Mouse (Mus musculus) liver, embryonic 13.5 days (tissue): ENCODE data around the gene Sf1. TPM values are rescaled to one million over a fixed set of nuclear protein-coding genes. Genes with fewer than 3 reads are reported as not detected.

Source experiments
- ATAC-seq: fragments of 200-750 bp; cut with Nextera tagmentation; 2 replicates; pipeline ENCODE4 v1.8.0; 2017; ENCODE audit warnings: low read depth, mild to moderate bottlenecking, moderate number of reproducible peaks, moderate library complexity
- DNase-seq: peaks from one replicate; pipeline ENCODE4 v3.0.0; 2022
- H3K27ac ChIP-seq: fragments of 300-500 bp; sonication (generic); 2 replicates; pipeline ENCODE4 v1.5.1; 2015; ENCODE audit warnings: moderate library complexity, mild to moderate bottlenecking, inconsistent platforms
- H3K27me3 ChIP-seq: fragments of 300-500 bp; sonication (generic); 2 replicates; pipeline ENCODE4 v1.6.1; 2015; ENCODE audit warnings: mild to moderate bottlenecking, inconsistent platforms
- H3K36me3 ChIP-seq: fragments of 300-500 bp; sonication (generic); 2 replicates; pipeline ENCODE4 v1.6.1; 2015; ENCODE audit warnings: mild to moderate bottlenecking, inconsistent platforms
- H3K4me1 ChIP-seq: fragments of 300-500 bp; sonication (generic); replicated peaks from 2 replicates; pipeline ENCODE4 v1.6.1; 2015; ENCODE audit warnings: inconsistent platforms
- H3K4me2 ChIP-seq: fragments of 300-500 bp; sonication (generic); 2 replicates; pipeline ENCODE4 v1.6.1; 2015; ENCODE audit warnings: inconsistent platforms, mild to moderate bottlenecking, moderate library complexity
- H3K4me3 ChIP-seq: fragments of 300-500 bp; sonication (generic); replicated peaks from 2 replicates; pipeline ENCODE4 v1.5.1; 2015; ENCODE audit warnings: mild to moderate bottlenecking, inconsistent platforms
- H3K9ac ChIP-seq: fragments of 300-500 bp; sonication (generic); 2 replicates; pipeline ENCODE4 v1.6.1; 2015; ENCODE audit warnings: mild to moderate bottlenecking, inconsistent platforms
- H3K9me3 ChIP-seq: fragments of 300-500 bp; sonication (generic); replicated peaks from 2 replicates; pipeline ENCODE4 v1.6.1; 2016; ENCODE audit warnings: inconsistent platforms
- WGBS: fragments of 180-500 bp; shearing (Covaris S2); methylation state at CpG from one replicate; pipeline ENCODE4 v1.1.7; 2015; ENCODE audit not compliant: insufficient replicate concordance; 5-methylcytosine and 5-hydroxymethylcytosine counted together
- microRNA-seq: library from miRNA; unstranded; fragments of <30 nt; microRNA quantifications from one replicate; pipeline ENCODE4, GENCODE M21; 2016
- polyA plus RNA-seq: library from polyadenylated mRNA; unstranded; fragments of >200 nt; fragmentation: Nextera tagmentation; extraction: Ambion mirVana; gene quantifications from 2 replicates; pipeline ENCODE4 v1.2.1, GENCODE M21; 2015

The Sf1 gene
- polyA plus RNA-seq, 1 experiment from 2014 or later, result 68.4 TPM

DNA sequence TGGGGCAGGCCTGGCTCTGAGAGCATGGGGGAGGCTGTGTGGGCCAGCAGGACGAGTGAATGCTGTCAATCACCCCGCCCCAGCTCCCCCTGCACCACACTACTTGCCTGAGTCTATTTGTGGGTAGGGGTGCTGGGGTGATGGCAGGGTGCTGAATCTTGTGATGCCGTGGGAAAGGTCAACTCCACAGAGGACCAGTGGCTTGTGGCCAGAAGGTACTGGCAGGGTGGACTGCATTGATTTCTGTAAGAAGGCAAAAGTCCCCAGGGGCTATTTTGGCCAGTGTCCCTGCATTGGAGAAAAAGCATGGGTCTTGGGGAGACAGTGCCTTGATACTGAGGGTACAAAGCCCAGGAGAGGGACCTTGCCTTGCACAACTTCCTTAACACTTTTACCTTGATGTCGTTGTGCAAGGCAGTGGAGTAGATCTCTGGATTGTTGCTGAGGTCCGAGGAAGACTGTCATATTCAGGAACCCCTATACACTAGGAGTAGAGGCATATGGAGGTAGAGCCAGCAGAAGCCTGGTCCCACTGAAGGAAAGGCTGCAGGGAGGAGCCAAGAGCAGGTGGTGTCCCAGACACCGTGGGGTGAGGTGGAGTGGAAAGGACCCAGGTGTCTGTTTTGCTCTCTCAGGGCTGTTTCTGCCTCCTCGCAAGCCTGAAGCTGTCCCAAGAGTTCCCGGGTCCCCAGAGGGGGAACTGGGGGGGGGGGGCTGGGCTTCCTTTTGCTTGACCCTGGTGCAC, 60.8 kb downstream of the Sf1 start:
- H3K4me1 ChIP-seq, result peaks cover 16% of the 10 kb centered on the region
- H3K9me3 ChIP-seq, result no peaks in the 10 kb centered on the region
- H3K36me3 ChIP-seq, result no peaks in the 10 kb centered on the region
- H3K27me3 ChIP-seq, result peaks cover 90% of the 10 kb centered on the region
- no peak overlapping the region for H3K27ac ChIP-seq
- DNase-seq (no peak), ATAC-seq (no peak)
- H3K9ac ChIP-seq, result no peak overlapping the region
- 46% methylated on average over 8 of the region's 8 CpGs for WGBS
- no peak overlapping the region for H3K4me3 ChIP-seq
- H3K4me2 ChIP-seq, result no peak overlapping the region

DNA sequence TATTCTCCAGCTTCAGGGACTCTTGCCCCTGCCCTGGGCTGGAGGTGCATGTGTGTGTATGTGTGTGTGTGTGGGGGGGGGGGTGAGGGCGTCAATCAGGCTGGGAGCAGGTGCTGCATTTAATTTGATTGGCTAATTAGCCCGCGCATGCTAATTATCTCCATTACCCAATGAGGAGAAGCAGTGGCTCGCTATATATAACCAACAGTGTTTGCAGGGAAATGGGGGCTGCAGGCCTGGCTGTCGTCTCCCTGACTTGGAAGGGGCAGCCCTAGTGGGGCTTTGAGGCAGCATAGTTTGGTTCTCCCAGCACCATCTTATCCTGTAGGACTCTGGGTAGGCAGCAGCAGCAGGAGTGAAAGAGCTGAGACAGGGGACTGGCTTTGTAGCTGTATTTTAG, 62.1 kb downstream of the Sf1 start:
- Histone ChIP-seq H3K9ac (no peak overlapping the region), H3K4me2 (no peak overlapping the region), H3K27ac (no peak overlapping the region), H3K4me3 (no peak overlapping the region), H3K36me3 (no peaks in the 10 kb centered on the region), H3K27me3 (peaks cover 90% of the 10 kb centered on the region), H3K9me3 (no peaks in the 10 kb centered on the region), H3K4me1 (peaks cover 16% of the 10 kb centered on the region)
- 36% methylated on average over 5 of the region's 5 CpGs for WGBS
- no peak for DNase-seq
- ATAC-seq, result no peak

DNA sequence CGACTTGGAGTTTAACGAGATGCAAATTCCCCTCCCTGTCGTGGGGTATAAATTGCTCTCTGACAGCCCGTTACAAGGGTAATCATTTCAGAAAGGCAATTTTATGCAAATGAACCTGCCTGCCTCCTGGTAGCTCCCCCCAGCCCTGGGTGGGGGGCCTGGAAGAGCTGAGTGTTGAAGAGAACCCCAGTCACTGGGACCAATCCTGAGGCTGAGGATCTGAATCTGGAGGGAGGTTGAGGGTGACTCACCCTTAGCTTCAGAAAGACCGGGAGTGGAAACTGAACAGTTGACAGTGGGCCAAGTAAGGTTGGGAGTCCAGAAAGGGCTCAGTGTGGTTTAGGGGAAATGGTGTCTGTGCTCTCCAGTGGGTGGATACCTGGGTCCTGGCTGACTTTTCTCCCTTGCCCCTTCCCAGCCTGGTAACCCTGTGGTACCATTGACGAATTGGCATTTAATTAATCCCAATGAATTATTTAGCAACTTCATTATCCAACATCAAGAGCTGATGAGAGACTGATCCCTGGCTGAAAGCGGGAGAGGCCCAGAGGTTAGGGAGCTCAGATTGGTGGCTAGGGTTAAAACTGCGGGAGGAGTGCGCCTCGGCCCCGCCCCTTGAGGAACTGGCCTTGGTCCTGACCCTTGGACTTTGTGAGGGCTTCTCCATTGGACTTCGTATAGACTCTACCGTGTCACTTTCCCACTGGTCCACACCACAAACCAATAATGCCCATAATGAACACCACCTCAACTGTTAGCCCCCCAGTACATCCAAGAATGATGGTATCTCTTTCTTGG, 63.4 kb downstream of the Sf1 start:
- WGBS, result 19% methylated on average over 13 of the region's 13 CpGs
- Histone ChIP-seq H3K4me1 (peaks cover 16% of the 10 kb centered on the region), H3K4me2 (no peak overlapping the region), H3K9ac (no peak overlapping the region), H3K27me3 (peaks cover 89% of the 10 kb centered on the region), H3K27ac (no peak overlapping the region), H3K4me3 (no peak overlapping the region), H3K9me3 (no peaks in the 10 kb centered on the region), H3K36me3 (no peaks in the 10 kb centered on the region)
- ATAC-seq, result peak; percentile 15; the same call in 1 of the 2 replicates
- DNase-seq, result peak; percentile 32

Small RNAs within 50 kb of the gene (microRNA-seq; reads per million reads assigned to microRNA genes)
- gene Mir6989, result not detected

Other genes starting within 250 kb of the Sf1 start
- gene Sac3d1, start 245.0 kb upstream of the Sf1 start, polyA plus RNA-seq, result 27.5 and 27.9 TPM in 2 replicates
- gene Snx15, start 235.4 kb upstream of the Sf1 start, polyA plus RNA-seq, result 46.5 and 48.5 TPM in 2 replicates
- 0.12 and 0.29 TPM in 2 replicates for gene Batf2, start 222.7 kb upstream of the Sf1 start, polyA plus RNA-seq
- 37.1 and 38.0 TPM in 2 replicates for gene Arl2, start 222.1 kb upstream of the Sf1 start, polyA plus RNA-seq
- not detected in 2 replicates for gene Majin, start 179.3 kb upstream of the Sf1 start, polyA plus RNA-seq
- 0.17 TPM in 1 of 2 replicates, not detected in the other for gene Gpha2, start 137.3 kb upstream of the Sf1 start, polyA plus RNA-seq
- gene Ppp2r5b, start 127.8 kb upstream of the Sf1 start, polyA plus RNA-seq, result 3.5 and 4.9 TPM in 2 replicates
- gene Atg2a, start 122.0 kb upstream of the Sf1 start, polyA plus RNA-seq, result 4.1 and 4.8 TPM in 2 replicates
- gene Ehd1, start 87.0 kb upstream of the Sf1 start, polyA plus RNA-seq, result 68.8 and 72.6 TPM in 2 replicates
- gene Cdc42bpg, start 57.2 kb upstream of the Sf1 start, polyA plus RNA-seq, result 0.14 and 0.16 TPM in 2 replicates
- 26.3 and 29.9 TPM in 2 replicates for gene Men1, start 28.7 kb upstream of the Sf1 start, polyA plus RNA-seq
- gene Map4k2, start 22.6 kb upstream of the Sf1 start, polyA plus RNA-seq, result 4.5 and 5.8 TPM in 2 replicates
- gene Pygm, start 20.7 kb downstream of the Sf1 start, polyA plus RNA-seq, result 2.7 and 2.9 TPM in 2 replicates
- 77.2 and 85.3 TPM in 2 replicates for gene Rasgrp2, start 35.6 kb downstream of the Sf1 start, polyA plus RNA-seq
- 0.48 and 0.54 TPM in 2 replicates for gene Nrxn2, start 55.0 kb downstream of the Sf1 start, polyA plus RNA-seq
- not detected in 2 replicates for gene Slc22a12, start 179.3 kb downstream of the Sf1 start, polyA plus RNA-seq